Comparison of ENCODE assay signal across 9 mouse cellular contexts in genomic region chr5:104982535-104982934, GRCm38 (mm10). TPM values are rescaled to one million over a fixed set of nuclear protein-coding genes. Genes with fewer than 3 reads are reported as not detected.
DNase-seq lines count a peak whose midpoint lies in the region; ATAC-seq and TF ChIP-seq lines count a peak whose summit lies in the region.
"Had no signal": no experiment of that assay in that cellular context is flagged by ENCODE, and none has a peak within 500 bp of the region (broad histone marks: within the 10 kb centered on the region; RNA-seq: fewer than 3 reads in every experiment).

Gene Abcg3 (minus strand): TSS chr5:104982718.

- ATAC-seq in midbrain, embryonic 14.5 days (ENCODE audit: low FRiP score, low TSS enrichment): no peak
- no peak for ATAC-seq in midbrain, embryonic 13.5 days
- ATAC-seq: Patski had no signal

- H3K4me3 ChIP-seq in heart, embryonic 10.5 days: peak within 1 kb of the TSS; percentile 49
- peak within 1 kb of the TSS; percentile 55 for H3K4me3 ChIP-seq in liver, adult 2 months (ENCODE audit: insufficient read depth, low read depth, low read length)
- H3K4me3 ChIP-seq in midbrain, embryonic 10.5 days: no peak within 1 kb of the TSS
- H3K4me3 ChIP-seq in midbrain, embryonic 14.5 days (replicated peaks; ENCODE audit: low read depth, low read length): no peak within 1 kb of the TSS
- no peak within 1 kb of the TSS for H3K4me3 ChIP-seq in midbrain, embryonic 13.5 days (replicated peaks)

- no peaks in the 10 kb centered on the region for H3K79me2 ChIP-seq in liver, adult 2 months (ENCODE audit: control insufficient read depth, insufficient read depth, low read length)

- no peak for TF ChIP-seq POLR2A in liver, adult 2 months (IDR thresholded peaks at IDR 0.05; ENCODE audit: extremely low read depth, insufficient read depth, low read length)

- no peaks in the 10 kb centered on the region for H3K9me3 ChIP-seq in heart, embryonic 10.5 days
- no peaks in the 10 kb centered on the region for H3K9me3 ChIP-seq in midbrain, embryonic 10.5 days (replicated peaks)
- no peaks in the 10 kb centered on the region for H3K9me3 ChIP-seq in midbrain, embryonic 14.5 days (ENCODE audit: control insufficient read depth, low read length)
- H3K9me3 ChIP-seq in midbrain, embryonic 13.5 days: no peaks in the 10 kb centered on the region

- no peak for DNase-seq in heart, embryonic 10.5 days (ENCODE audit: low spot score)
- DNase-seq in heart, postnatal 25 days (ENCODE audit: low spot score): no peak
- DNase-seq in R1 (ENCODE audit: low read depth, low spot score): peak; percentile 9
- no peak for DNase-seq in liver, adult 2 months (ENCODE audit: extremely low read depth, low read depth, low spot score)
- DNase-seq in spleen, postnatal 10 days (ENCODE audit: low spot score in 2 of 2): peak; percentile 15 to 53
- DNase-seq in midbrain, embryonic 10.5 days (ENCODE audit: low spot score): no peak
- no peak for DNase-seq in midbrain, embryonic 14.5 days

- peak within 1 kb of the TSS; percentile 73 for H3K27ac ChIP-seq in heart, embryonic 10.5 days
- peak within 1 kb of the TSS; percentile 32; the same call in 1 of the 2 replicates for H3K27ac ChIP-seq in liver, adult 2 months (replicated peaks; ENCODE audit: insufficient read depth, low read depth, low read length)
- no peak within 1 kb of the TSS for H3K27ac ChIP-seq in midbrain, embryonic 10.5 days (replicated peaks)
- no peak within 1 kb of the TSS for H3K27ac ChIP-seq in midbrain, embryonic 14.5 days (replicated peaks; ENCODE audit: low read depth, low read length)
- no peak within 1 kb of the TSS for H3K27ac ChIP-seq in midbrain, embryonic 13.5 days

- TF ChIP-seq CTCF in liver, adult 2 months (IDR thresholded peaks at IDR 0.05; ENCODE audit: low read depth, low read length): no peak

- peaks cover 5% of the 10 kb centered on the region for H3K4me1 ChIP-seq in heart, embryonic 10.5 days
- H3K4me1 ChIP-seq in liver, adult 2 months (ENCODE audit: control insufficient read depth, insufficient read depth, low read length): no peaks in the 10 kb centered on the region
- H3K4me1 ChIP-seq in midbrain, embryonic 10.5 days: no peaks in the 10 kb centered on the region
- no peaks in the 10 kb centered on the region for H3K4me1 ChIP-seq in midbrain, embryonic 14.5 days (ENCODE audit: control insufficient read depth, insufficient read depth, low read length)
- no peaks in the 10 kb centered on the region for H3K4me1 ChIP-seq in midbrain, embryonic 13.5 days (replicated peaks)

- no peaks in the 10 kb centered on the region for H3K27me3 ChIP-seq in heart, embryonic 10.5 days (ENCODE audit: insufficient read depth, poor library complexity, severe bottlenecking)
- H3K27me3 ChIP-seq in liver, adult 2 months (ENCODE audit: control insufficient read depth, insufficient read depth, low read length): 0 out of 2 replicates have a peak, but pooled peaks cover 3% of the 10 kb centered on the region
- H3K27me3 ChIP-seq in midbrain, embryonic 10.5 days (ENCODE audit: low read depth, poor library complexity, severe bottlenecking): no peaks in the 10 kb centered on the region
- H3K27me3 ChIP-seq in midbrain, embryonic 14.5 days (ENCODE audit: control insufficient read depth, insufficient read depth, low read length): no peaks in the 10 kb centered on the region
- no peaks in the 10 kb centered on the region for H3K27me3 ChIP-seq in midbrain, embryonic 13.5 days
- H3K27me3 ChIP-seq: Patski had no signal

- intact Hi-C loops in heart, postnatal 25 days (cut with DNase I): no loop called here

- 31% methylated on average over 12 of the region's 12 CpGs for WGBS in heart, embryonic 10.5 days
- WGBS in liver, adult 2 months: 40% methylated on average over 12 of the region's 12 CpGs
- 45% methylated on average over 12 of the region's 12 CpGs for WGBS in midbrain, embryonic 10.5 days
- 44% methylated on average over 12 of the region's 12 CpGs for WGBS in midbrain, embryonic 14.5 days
- WGBS in midbrain, embryonic 13.5 days: 48% methylated on average over 12 of the region's 12 CpGs

- H3K4me2 ChIP-seq in midbrain, embryonic 14.5 days (ENCODE audit: low read length): no peak within 1 kb of the TSS
- H3K4me2 ChIP-seq in midbrain, embryonic 13.5 days (replicated peaks): no peak within 1 kb of the TSS

- H3K36me3 ChIP-seq in heart, embryonic 10.5 days: no peaks in the 10 kb centered on the region
- no peaks in the 10 kb centered on the region for H3K36me3 ChIP-seq in liver, adult 2 months (ENCODE audit: control insufficient read depth, insufficient read depth, low read length)
- H3K36me3 ChIP-seq in midbrain, embryonic 10.5 days: no peaks in the 10 kb centered on the region
- no peaks in the 10 kb centered on the region for H3K36me3 ChIP-seq in midbrain, embryonic 14.5 days (ENCODE audit: control insufficient read depth, insufficient read depth, low read length)
- H3K36me3 ChIP-seq in midbrain, embryonic 13.5 days: no peaks in the 10 kb centered on the region

- H3K9ac ChIP-seq in liver, adult 2 months (ENCODE audit: low read depth, low read length): peak within 1 kb of the TSS; percentile 57
- no peak within 1 kb of the TSS for H3K9ac ChIP-seq in midbrain, embryonic 14.5 days (replicated peaks; ENCODE audit: low read length)
- H3K9ac ChIP-seq in midbrain, embryonic 13.5 days (replicated peaks): no peak within 1 kb of the TSS

RNA-seq across cellular contexts. Expression of gene Abcg3, which starts in this region (rescaled TPM):
- polyA plus RNA-seq in heart, embryonic 10.5 days (2016; fragmentation: Nextera tagmentation; extraction: Ambion mirVana): 0.36 and 0.49 TPM in 2 replicates
- total RNA-seq in heart, postnatal 25 days (2021): under 1 TPM; 0.16 to 0.31 TPM
- 5.0 and 5.7 TPM in 2 replicates for total RNA-seq in liver, adult 2 months (2014; rRNA removed)
- polyA plus RNA-seq in liver, adult 2 months (2012; rRNA removed): 0.29 and 0.48 TPM in 2 replicates
- polyA plus RNA-seq in midbrain, embryonic 10.5 days (2016; fragmentation: Nextera tagmentation; extraction: Ambion mirVana): 0.07 and 0.30 TPM in 2 replicates
- 0.11 and 0.53 TPM in 2 replicates for polyA plus RNA-seq in midbrain, embryonic 14.5 days (2014; fragmentation: Nextera tagmentation; extraction: Ambion mirVana)
- 0.24 and 0.42 TPM in 2 replicates for polyA plus RNA-seq in midbrain, embryonic 13.5 days (2015; fragmentation: Nextera tagmentation; extraction: Ambion mirVana)
- polyA plus RNA-seq: Patski had no signal

Comparison
In these comparisons a context has a peak if more than half of its experiments do, and no peak if none do; other contexts are left out.
1. DNase-seq: peak in R1 (single experiment) and spleen, postnatal 10 days (2 of 2); none in heart, embryonic 10.5 days (single experiment), heart, postnatal 25 days (single experiment), liver, adult 2 months (single experiment), midbrain, embryonic 10.5 days (single experiment) and midbrain, embryonic 14.5 days (single experiment).
2. H3K27ac ChIP-seq: peak in heart, embryonic 10.5 days (single experiment) and liver, adult 2 months (single experiment); none in midbrain, embryonic 10.5 days (single experiment), midbrain, embryonic 14.5 days (single experiment) and midbrain, embryonic 13.5 days (single experiment).
3. H3K4me3 ChIP-seq: peak in heart, embryonic 10.5 days (single experiment) and liver, adult 2 months (single experiment); none in midbrain, embryonic 10.5 days (single experiment), midbrain, embryonic 14.5 days (single experiment) and midbrain, embryonic 13.5 days (single experiment).